Mouse (Mus musculus) adrenal gland, adult 18-20 months (tissue): ENCODE results near the gene Fgfr2. TPM values are rescaled to one million over a fixed set of nuclear protein-coding genes. Genes with fewer than 3 reads are reported as not detected.
"Not testable (repeated sequence)": the region's sequence is repeated elsewhere in the genome, so short reads cannot be mapped to it uniquely, and the experiment has no call there.

ENCODE experiments used
- DNase-seq, 2 experiments: peaks; one replicate each; pipeline ENCODE4 v3.0.0; 2021 to 2022; ENCODE audit warnings: low spot score in 2 of 2
- total RNA-seq, 2 experiments: library from RNA; stranded (reverse); gene quantifications; 1 replicate in 1 of 2; 2 replicates in 1 of 2; pipeline ENCODE4 v1.2.3; 2021

Gene Fgfr2
- total RNA-seq, 2 experiments from 2014 or later = 294 to 308 TPM

GRCm38 (mm10) chr7:130668013-130668412, 2455.1 kb downstream of the Fgfr2 start:
- not testable (repeated sequence) for DNase-seq

GRCm38 (mm10) chr7:130665358-130665757, 2457.8 kb downstream of the Fgfr2 start:
- DNase-seq = no peak

- DNase-seq = no peak
Measured at GRCm38 (mm10) chr7:130664629-130665028, 2458.5 kb downstream of the Fgfr2 start.

GRCm38 (mm10) chr7:130664037-130664436, 2459.1 kb downstream of the Fgfr2 start:
- no peak for DNase-seq

- DNase-seq = no peak
Measured at GRCm38 (mm10) chr7:130662869-130663268, 2460.3 kb downstream of the Fgfr2 start.

- no peak for DNase-seq
Measured at GRCm38 (mm10) chr7:130662250-130662649, 2460.9 kb downstream of the Fgfr2 start.

- no peak for DNase-seq
Measured at GRCm38 (mm10) chr7:130659129-130659528, 2464.0 kb downstream of the Fgfr2 start.

- peak; percentile 48 to 67 for DNase-seq
Measured at GRCm38 (mm10) chr7:130657751-130658150, 2465.4 kb downstream of the Fgfr2 start.

GRCm38 (mm10) chr7:130656965-130657364, 2466.2 kb downstream of the Fgfr2 start:
- DNase-seq = no peak

GRCm38 (mm10) chr7:130654562-130654961, 2468.6 kb downstream of the Fgfr2 start:
- DNase-seq = no peak

GRCm38 (mm10) chr7:130653036-130653555, 2470.1 kb downstream of the Fgfr2 start:
- no peak for DNase-seq

GRCm38 (mm10) chr7:130650621-130651020, 2472.5 kb downstream of the Fgfr2 start:
- no peak for DNase-seq

GRCm38 (mm10) chr7:130649257-130649656, 2473.9 kb downstream of the Fgfr2 start:
- no peak for DNase-seq

- no peak for DNase-seq
Measured at GRCm38 (mm10) chr7:130648061-130648460, 2475.1 kb downstream of the Fgfr2 start.

- DNase-seq = peak; percentile 67 to 74
Measured at GRCm38 (mm10) chr7:130646762-130647139, 2476.4 kb downstream of the Fgfr2 start.

GRCm38 (mm10) chr7:130645994-130646761, 2477.0 kb downstream of the Fgfr2 start:
- peak; percentile 77 to 85 for DNase-seq

- no peak for DNase-seq
Measured at GRCm38 (mm10) chr7:130645332-130645993, 2477.7 kb downstream of the Fgfr2 start.

- no peak for DNase-seq
Measured at GRCm38 (mm10) chr7:130640681-130641080, 2482.5 kb downstream of the Fgfr2 start.

- no peak for DNase-seq
Measured at GRCm38 (mm10) chr7:130637811-130638210, 2485.3 kb downstream of the Fgfr2 start.

GRCm38 (mm10) chr7:130636902-130637301, 2486.2 kb downstream of the Fgfr2 start:
- no peak for DNase-seq

- no peak for DNase-seq
Measured at GRCm38 (mm10) chr7:130636274-130636673, 2486.9 kb downstream of the Fgfr2 start.

- DNase-seq = no peak
Measured at GRCm38 (mm10) chr7:130635212-130635611, 2487.9 kb downstream of the Fgfr2 start.
